Mouse (Mus musculus) frontal cortex, postnatal 25 days (tissue): ENCODE measurements around the gene Snapc3.

Experiments used
- DNase-seq, 2 experiments: peaks; one replicate each; pipeline ENCODE4 v3.0.0; 2022; ENCODE audit warnings: low spot score in 2 of 2

Snapc3 gene

DNA sequence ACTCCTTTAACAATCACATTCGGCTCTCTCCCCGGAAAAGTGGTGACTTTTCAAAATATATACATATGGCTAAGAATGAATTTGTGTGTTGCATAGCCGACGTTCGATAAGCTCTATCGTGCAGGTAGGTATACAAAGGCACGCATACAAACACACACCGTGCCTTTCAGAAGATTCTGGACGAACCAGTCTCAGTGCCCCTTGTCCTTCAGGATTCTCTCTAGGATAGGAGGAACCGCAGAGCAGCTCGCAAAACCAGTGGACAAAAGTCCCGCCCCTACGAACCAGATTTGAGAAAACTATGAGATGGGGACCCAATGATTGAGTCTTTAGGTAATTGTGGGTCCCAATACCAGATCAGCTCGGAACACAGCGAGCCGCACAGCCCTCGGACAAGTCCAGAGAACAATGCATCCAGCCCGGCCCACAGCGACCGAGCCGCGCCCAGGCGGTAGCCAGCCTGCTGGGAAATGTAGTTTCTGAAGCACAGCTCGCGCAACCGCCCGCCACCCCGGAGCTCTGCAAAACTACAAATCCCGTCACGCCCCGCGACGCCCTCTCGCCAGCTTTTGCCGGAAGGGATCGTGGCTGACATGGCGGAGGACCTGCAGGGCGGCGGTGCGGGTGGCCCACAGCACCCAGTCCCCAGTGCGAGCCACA, at the start of gene Snapc3:
Gene Snapc3 (plus strand): TSS at position 565 of the 660 bp plus-strand sequence.
- peak; percentile 91 for DNase-seq

DNA sequence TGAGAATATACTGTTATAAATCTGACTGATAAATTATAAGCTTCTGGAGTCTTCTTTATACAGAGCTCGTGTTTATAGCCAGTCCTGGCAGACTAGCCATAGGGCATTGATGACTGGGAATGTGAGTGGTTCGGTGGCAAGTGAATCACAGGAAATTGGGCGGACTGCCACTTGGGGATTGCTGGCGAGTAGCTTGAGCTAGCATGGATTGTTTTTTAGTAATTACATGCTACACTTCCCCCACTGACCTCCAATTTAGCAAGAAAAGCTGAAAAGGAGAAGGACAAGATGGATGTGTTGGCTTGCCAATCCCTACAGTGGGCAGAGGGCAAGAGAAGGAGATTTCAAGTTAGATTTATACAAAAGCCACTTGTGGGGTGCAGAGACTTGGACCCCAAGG, 44.1 kb upstream of the Snapc3 start:
- no peak for DNase-seq

- no peak for DNase-seq
Observed at GRCm38 (mm10) chr4:83375650-83376049, 41.9 kb upstream of the Snapc3 start.

DNA sequence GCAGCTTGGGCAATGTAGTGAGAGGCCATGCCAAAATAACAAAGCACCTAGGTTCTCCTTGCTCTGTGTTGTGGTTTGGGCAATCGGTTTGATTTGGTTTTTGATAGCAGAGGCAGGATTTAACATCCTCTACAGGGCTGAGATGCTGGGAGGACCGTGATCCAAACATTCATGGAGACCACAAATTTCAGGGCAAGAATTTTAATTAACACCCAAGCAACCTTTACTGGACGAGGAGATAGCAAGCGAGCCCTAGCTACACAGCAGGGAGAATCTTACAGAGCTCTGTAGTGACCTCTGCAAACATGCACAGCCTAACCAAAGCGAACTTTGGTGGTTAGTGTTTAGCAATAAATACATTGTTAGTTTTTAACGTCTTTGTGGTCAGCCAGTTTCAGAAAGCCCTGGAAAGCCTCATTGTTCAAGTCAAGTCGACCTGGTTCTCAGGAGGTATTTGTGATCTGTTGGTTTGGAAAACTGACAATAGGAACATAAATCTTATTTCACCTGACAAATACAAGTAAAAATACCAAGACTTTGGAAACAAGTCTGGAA, 41.0 kb upstream of the Snapc3 start:
- no peak for DNase-seq

DNA sequence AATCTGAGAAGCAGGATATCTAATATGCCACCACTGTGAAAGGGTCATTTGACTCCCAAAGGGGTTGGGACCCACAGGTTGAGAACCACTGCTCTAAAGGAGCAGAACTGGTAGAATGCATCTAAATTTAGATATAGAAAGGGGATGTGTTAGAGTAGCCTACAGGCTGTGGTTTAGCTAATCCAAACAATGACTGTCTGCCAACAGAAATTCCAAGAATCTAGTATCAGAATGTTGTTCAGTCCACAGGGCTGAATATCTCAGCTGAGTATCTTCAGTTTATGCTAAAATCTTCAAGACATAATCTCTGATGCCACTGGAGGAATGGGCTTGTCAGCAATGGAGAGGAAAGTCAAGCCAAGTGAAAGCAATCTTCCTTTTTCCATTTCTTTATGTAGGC, 38.5 kb upstream of the Snapc3 start:
- no peak for DNase-seq

GRCm38 (mm10) chr4:83379746-83380145, 37.8 kb upstream of the Snapc3 start:
- no peak for DNase-seq

DNA sequence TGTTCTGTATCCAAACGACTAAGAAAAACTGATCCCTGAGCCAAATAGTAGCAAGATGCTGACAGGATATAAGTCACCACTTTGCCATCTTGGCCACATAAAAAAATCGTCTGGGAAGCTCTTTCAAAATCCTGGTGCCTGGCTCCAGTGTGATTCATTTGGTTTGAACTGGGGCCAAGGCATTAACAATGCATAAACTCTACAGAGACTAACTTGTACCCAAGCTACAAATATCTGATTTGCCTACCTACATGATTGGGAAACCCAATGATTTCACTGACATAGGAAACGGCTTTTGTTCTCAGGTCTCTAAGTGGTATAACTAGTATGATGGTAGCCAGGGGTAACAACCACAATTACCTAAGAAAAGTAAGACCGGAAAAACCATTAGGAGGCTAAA, 37.3 kb upstream of the Snapc3 start:
- no peak for DNase-seq

DNA sequence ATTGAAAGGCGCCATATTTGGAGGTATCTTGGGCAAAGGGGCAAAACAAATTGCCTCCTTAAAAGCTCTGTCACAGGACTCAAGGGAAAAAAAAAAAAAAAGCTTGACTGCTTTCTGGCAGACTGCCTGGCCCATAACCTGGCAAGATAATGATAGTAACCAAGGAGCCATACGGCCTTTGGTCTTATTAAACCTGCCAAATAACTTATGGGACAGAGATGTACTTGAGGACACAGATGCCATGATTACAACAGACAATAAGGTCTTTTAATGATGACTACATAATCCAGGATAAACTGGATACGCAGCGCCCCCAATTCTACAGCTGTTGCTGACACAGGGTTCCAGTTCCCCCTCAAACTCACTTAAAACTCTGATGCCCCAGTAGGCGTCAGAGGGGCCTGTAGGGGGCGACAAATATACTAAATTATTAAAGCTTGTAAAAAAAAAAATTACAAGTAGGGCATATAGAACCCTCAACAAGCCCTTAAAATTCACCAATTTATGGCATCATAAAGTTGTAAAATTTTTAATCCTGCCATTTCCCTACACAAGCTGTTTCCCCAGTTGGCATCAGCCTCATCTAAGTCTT, 33.5 kb upstream of the Snapc3 start:
- no peak for DNase-seq

DNA sequence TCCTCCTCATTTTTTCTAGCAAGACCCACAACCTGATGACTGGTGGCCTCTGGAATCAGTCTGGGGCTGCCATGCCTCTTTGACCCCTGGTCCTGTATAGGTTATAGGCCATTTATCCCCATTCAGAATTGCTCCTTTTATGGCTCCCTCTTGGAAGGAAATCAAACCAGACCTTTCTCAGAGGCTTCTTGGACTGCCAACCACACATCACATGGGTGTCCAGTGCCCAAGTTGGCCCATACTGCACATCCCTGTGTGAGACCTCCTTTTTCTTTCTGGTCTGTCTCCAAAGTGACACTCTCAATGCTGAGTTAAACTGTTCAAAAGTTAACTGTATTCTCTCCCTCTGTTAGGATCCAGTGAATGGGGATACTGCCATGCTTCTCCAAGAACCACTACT, 32.4 kb upstream of the Snapc3 start:
- DNase-seq, result no peak

DNA sequence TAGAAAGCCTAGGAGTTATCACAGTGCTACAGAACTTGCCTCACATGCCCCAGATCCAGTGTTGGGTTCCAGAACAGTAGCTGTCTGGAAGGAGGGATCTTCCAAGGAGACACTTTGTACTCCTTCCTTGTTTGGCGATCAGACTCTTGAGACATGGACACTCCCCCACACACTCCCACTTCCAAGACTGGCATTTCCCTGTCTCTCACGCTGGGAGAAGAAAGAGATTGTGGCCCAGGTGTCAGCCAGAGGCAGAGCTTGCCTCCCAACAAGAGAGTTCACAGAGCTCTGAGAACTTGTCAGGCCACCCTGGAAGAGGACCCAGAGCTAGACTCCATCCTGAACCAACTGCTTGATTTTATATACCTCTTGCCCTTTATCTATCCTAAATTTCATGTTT, 27.0 kb upstream of the Snapc3 start:
- DNase-seq, result no peak

DNA sequence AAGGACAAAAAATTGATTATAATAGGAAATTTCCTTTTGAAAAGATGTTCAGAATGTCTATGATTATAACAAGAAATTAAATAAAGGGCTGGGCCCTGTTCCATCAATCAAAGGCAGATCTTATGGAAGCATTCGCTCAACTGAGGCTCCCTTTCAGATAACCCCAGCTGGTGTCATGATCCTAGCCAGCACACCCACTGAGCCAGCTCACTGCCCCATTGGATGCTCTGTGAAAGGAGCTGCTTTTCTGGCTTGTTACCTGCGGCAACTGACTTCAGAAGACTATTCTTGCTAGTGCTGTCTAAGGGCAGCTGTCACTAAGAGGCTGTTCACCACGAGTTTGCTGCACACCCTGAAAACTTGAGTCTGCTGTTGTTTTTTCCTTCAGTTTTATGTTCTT, 25.6 kb upstream of the Snapc3 start:
- DNase-seq, result no peak

GRCm38 (mm10) chr4:83393733-83394132, 23.8 kb upstream of the Snapc3 start:
- DNase-seq, result no peak

DNA sequence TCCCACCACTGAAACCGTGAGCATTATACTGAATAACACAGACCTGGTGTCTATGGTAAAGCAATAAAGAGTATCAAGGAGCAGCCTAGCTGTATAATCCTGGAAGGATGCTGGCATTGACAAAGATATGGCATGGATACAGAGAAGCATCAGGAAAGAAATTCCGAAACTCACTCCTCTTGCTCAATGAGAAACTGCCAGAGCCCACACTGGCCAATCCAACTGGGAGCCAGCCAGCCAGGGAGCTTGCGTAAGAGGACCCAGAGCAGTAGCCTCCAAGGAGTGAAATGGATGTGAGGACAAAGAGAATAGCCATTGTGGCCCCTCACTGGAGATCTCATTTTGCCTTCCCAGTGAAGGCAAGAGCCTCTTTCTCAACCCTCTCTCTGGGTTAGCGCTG, 21.2 kb upstream of the Snapc3 start:
- DNase-seq, result no peak

GRCm38 (mm10) chr4:83396996-83397770, 20.3 kb upstream of the Snapc3 start:
- DNase-seq, result no peak

DNA sequence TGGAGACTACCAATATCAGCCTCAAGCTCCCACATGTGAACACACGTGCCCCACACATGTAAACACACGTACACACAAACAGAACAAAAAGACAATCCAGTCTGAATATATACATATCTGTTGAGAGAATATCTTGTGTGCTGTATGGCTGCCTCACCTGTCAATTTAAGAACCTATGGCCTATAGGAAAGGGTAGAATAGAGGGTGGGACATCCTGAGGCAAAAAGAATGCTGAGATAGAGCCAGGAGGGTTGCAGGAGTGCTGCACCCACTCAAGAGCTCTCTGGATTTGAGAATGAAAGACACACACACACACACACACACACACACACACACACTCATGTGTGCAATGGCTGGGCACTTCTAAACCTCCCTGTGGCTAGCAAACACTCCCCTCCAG, 19.0 kb upstream of the Snapc3 start:
- DNase-seq, result no peak

DNA sequence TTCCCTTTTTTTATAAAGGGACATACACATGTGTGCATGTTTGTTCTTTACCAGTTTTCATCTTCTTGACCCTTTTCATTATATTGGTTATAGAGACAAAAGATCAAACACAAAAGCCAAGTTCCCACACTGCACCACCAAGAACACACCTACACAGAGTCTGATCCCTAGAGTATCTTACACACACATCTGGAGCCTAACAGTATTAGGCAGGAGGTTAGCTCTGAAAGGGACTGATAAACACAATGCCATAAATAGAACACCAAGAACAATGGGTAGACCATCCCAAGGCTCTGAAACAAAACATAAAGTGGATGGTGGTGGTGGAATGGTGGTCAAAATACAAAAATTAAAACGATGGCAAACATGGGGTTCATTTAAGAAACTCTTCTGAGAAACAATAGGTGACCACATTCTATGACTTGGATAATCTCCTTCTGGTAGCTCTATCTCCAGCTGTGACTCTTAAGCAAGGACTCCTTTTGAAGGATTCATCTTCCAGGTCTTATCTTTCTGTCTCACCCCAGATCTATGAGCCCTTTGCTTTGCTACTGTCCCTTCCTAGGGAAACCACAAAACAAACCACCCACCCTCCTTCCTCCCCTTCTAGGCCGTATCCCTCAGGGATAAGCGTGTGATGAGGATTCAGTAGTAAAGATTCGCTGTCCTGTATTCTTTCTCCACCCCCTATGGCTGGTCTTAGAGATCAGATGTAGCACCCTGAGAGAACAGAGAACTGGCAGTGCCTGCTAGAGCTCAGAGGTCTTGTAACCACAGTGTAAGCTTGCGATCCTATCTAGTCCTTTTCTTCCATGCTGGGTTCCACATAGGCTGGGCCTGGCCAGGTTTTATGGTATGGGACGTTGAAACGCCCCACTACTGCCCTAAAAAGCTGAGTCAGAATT, 16.6 kb upstream of the Snapc3 start:
- DNase-seq, result no peak

GRCm38 (mm10) chr4:83401712-83402111, 15.8 kb upstream of the Snapc3 start:
- no peak for DNase-seq

GRCm38 (mm10) chr4:83407688-83408087, 9.8 kb upstream of the Snapc3 start:
- DNase-seq, result no peak

DNA sequence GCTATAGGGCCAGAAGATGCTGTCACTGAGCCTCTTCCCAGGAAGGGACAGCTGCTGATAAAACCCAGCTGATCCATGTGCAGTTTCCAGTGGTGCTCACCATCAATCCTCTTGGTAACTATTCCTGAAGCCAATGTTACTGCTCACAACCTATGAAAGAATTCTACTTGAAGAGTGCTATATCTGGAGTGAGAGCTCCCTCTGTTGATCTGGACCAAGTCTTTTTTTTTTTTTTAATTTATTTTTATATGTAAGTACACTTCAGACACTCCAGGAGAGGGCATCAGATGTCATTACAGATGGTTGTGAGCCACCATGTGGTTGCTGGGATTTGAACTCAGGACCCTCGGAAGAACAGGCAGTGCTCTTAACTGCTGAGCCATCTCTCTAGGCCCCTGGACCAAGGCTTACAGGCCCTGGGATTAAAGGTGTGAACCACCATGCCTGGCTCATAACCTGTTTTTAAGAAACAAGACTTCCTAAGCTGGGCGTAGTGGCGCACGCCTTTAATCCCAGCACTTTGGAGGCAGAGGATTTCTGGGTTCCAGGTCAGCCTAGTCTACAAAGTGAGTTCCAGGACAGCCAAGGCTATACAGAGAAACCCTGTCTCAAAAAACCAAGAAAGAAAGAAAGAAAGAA, 7.5 kb upstream of the Snapc3 start:
- no peak for DNase-seq

GRCm38 (mm10) chr4:83412060-83412459, 5.5 kb upstream of the Snapc3 start:
- DNase-seq, result no peak

GRCm38 (mm10) chr4:83414241-83414824, 3.2 kb upstream of the Snapc3 start:
- DNase-seq, result no peak
